Mouse (Mus musculus): Measurements from ENCODE around the gene Gm5795.
"Not testable (repeated sequence)": the region's sequence is repeated elsewhere in the genome, so short reads cannot be mapped to it uniquely, and the experiment has no call there.

- TF ChIP-seq CTCF (IDR thresholded peaks at IDR 0.05; ENCODE audit: low read depth, low read length); POLR2A (IDR thresholded peaks at IDR 0.05; ENCODE audit: extremely low read depth, insufficient read depth, low read length): not testable (repeated sequence)
These were observed 20.5 kb downstream of the Gm5795 start, which contains the start of gene D830030K20Rik for GRCm38 (mm10) chr14:3208272-3209152.

All from liver, adult 2 months (tissue).